Mouse (Mus musculus) hindbrain, embryonic 10.5 days (tissue): ENCODE results near the gene 1190007I07Rik. TPM values are rescaled to one million over a fixed set of nuclear protein-coding genes. Genes with fewer than 3 reads are reported as not detected.
"Not testable (repeated sequence)": the region's sequence is repeated elsewhere in the genome, so short reads cannot be mapped to it uniquely, and the experiment has no call there.

ENCODE experiments used
- DNase-seq: peaks from one replicate; pipeline ENCODE4 v3.0.0-alpha.2; 2017; ENCODE audit warnings: low spot score
- H3K27ac ChIP-seq: fragments of 300-500 bp; sonication (generic); 2 replicates; pipeline ENCODE4 v1.5.1; 2016; ENCODE audit warnings: mild to moderate bottlenecking, moderate library complexity
- H3K27me3 ChIP-seq: fragments of 300-500 bp; sonication (generic); 2 replicates; pipeline ENCODE4 v1.6.1; 2016; ENCODE audit warnings: mild to moderate bottlenecking; ENCODE audit not compliant: poor library complexity, insufficient read depth, severe bottlenecking
- H3K36me3 ChIP-seq: fragments of 300-500 bp; sonication (generic); 2 replicates; pipeline ENCODE4 v1.6.1; 2016; ENCODE audit warnings: mild to moderate bottlenecking, moderate library complexity
- H3K4me1 ChIP-seq: fragments of 300-500 bp; sonication (generic); replicated peaks from 2 replicates; pipeline ENCODE4 v1.6.1; 2016; ENCODE audit warnings: mild to moderate bottlenecking
- H3K4me3 ChIP-seq: fragments of 300-500 bp; sonication (generic); 2 replicates; pipeline ENCODE4 v1.5.1; 2016; ENCODE audit warnings: mild to moderate bottlenecking, moderate library complexity
- H3K9me3 ChIP-seq: fragments of 300-500 bp; sonication (generic); 2 replicates; pipeline ENCODE4 v1.6.1; 2016; ENCODE audit warnings: mild to moderate bottlenecking, moderate library complexity
- WGBS: fragments of 180-500 bp; shearing (Covaris S2); methylation state at CpG from one replicate; pipeline ENCODE4 v1.1.7; 2016; 5-methylcytosine and 5-hydroxymethylcytosine counted together
- polyA plus RNA-seq: library from polyadenylated mRNA; unstranded; fragments of >200 nt; fragmentation: Nextera tagmentation; extraction: Ambion mirVana; gene quantifications from 2 replicates; pipeline ENCODE4 v1.2.1, GENCODE M21; 2016

The 1190007I07Rik gene
- polyA plus RNA-seq, 1 experiment from 2014 or later, result 37.4 TPM

DNA sequence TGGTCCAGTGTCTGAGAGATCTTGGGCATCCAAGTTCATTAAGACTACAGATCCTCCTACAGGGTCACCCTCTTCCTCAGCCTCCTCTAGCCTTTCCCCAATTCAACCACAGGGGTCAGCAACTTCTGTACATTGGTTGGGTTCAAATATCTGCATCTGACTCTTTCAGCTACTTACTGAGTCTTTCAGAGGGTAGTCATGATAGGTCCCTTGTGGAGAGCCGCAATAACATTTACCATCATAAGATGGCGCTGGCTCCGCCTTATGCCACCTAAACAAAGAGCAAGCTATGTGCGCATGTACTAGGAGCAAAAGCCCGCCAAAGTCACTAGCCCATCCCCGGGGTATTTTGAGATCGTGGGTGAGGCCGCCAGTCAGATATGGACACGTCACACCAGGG lies 33.4 kb downstream of the 1190007I07Rik start:
- H3K4me3 ChIP-seq, H3K27me3 ChIP-seq, H3K27ac ChIP-seq, DNase-seq, H3K4me1 ChIP-seq, H3K9me3 ChIP-seq, H3K36me3 ChIP-seq: not testable (repeated sequence)
- WGBS, result 90% methylated on average over 9 of the region's 9 CpGs

DNA sequence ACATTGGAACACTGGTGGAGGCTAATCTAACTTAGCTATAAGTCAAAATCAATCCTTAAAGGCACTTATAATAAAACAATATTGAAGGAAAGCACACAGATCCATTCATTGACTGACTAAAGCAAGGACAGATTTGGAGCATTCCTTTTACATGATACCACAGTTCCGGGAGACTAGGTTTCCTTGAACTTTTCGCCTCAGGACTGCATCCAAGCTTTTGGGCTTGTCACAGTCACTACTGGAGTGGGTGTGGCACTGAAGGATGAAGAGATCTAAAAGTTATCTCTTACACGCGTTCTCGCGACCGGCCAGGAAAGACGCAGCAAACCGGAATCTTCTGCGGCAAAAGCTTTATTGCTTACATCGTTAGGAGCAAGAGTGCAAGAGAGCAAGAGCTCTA lies 51.9 kb downstream of the 1190007I07Rik start:
- not testable (repeated sequence) for H3K36me3 ChIP-seq, H3K27me3 ChIP-seq, DNase-seq, H3K4me3 ChIP-seq, H3K4me1 ChIP-seq, H3K27ac ChIP-seq
- H3K9me3 ChIP-seq, result peaks cover 27% of the 10 kb centered on the region
- 96% methylated on average over 11 of the region's 11 CpGs for WGBS

Other genes with a start within 250 kb of the 1190007I07Rik start
- gene Gm1553, start 130.6 kb downstream of the 1190007I07Rik start, polyA plus RNA-seq, result not detected in 2 replicates
- gene Tdg, start 6.6 kb upstream of the 1190007I07Rik start, polyA plus RNA-seq, result 264 and 265 TPM in 2 replicates
- 1.1 and 1.9 TPM in 2 replicates for gene Glt8d2, start 67.4 kb upstream of the 1190007I07Rik start, polyA plus RNA-seq
- 26.4 and 27.1 TPM in 2 replicates for gene Hcfc2, start 72.9 kb upstream of the 1190007I07Rik start, polyA plus RNA-seq
- 42.5 and 56.2 TPM in 2 replicates for gene Nfyb, start 140.9 kb upstream of the 1190007I07Rik start, polyA plus RNA-seq
- gene Txnrd1, start 210.7 kb upstream of the 1190007I07Rik start, polyA plus RNA-seq, result 164 and 172 TPM in 2 replicates
- gene Eid3, start 243.4 kb upstream of the 1190007I07Rik start, polyA plus RNA-seq, result 0.20 and 0.68 TPM in 2 replicates